Mouse (Mus musculus) ovary, adult 18-20 months (tissue): ENCODE data around the gene Mccc1.

ENCODE experiments used
- DNase-seq: peaks from one replicate; pipeline ENCODE4 v3.0.0; 2022; ENCODE audit warnings: low spot score, mixed read lengths

Gene Mccc1

DNA sequence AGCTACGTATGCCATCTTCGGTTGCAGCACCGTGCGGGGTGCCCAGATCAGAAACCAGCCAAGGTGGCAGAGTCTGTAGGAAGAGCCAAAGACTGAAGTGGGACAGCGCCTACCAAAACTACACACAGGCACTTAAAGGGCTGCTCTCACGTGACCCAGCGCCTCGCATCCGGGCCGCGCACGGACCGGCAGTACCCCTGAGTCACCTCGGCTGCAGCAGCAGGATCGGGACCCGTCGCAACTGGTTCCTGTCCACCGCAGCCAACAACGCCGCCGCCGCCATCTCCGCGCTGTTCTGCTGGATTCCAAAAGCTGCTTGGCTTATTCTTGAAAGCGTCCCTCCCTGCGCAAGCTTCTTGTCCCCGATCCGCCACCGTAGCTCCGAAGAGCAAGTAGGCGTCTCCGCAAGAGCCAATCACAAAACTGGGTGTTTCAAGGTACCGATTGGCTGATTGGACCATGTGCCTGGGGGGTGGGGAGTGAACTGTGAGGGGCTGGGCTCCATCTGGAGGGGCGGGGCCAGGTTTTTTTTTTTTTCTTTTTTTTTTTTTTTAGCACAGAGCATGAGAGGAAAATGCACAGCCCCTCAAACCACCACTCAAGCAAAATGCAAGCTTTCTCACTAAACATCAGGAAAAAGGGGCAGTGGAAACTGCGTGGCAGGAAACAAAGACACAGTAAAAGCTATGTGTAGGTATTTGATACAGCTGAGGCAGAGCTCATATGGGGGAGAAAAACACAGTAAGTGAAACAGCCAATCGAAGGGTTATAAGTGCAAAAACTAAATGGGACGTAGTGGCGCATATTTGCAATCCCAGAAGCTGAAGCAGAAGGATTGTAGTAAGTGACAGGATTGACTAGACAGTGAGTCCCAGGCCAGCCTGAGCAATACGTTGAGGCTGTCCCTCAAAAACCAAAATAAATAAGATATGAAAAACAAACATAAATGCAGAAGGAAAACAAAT, at the start of gene Mccc1:
TSS of gene Mccc1 (minus strand) at position 404 of the 965 bp plus-strand sequence.
- peak; percentile 90 for DNase-seq

DNA sequence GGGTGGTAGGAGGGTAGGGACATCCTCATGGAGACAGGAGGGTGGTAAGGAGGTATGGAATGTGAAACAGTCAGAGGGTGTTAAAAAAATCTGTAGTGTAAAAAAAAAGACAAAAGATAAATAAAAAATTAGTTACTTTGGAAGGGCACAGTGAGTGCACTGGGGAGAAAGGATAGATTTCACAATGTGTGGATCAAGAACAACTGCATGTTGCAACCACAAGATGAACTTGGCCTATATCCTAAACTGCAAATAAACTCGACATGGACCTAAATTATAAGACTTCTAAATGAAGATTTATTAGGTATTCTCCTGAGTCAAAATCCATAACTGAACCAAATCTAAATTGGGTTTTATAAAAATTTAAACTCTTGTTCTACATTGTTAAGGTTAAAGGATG, 48.6 kb upstream of the Mccc1 start:
- no peak for DNase-seq

- DNase-seq: no peak
Measured at GRCm38 (mm10) chr3:36045086-36045485, 44.6 kb upstream of the Mccc1 start.

GRCm38 (mm10) chr3:36044520-36044919, 44.0 kb upstream of the Mccc1 start:
- no peak for DNase-seq

GRCm38 (mm10) chr3:36031740-36032510, 31.4 kb upstream of the Mccc1 start:
- DNase-seq: no peak

DNA sequence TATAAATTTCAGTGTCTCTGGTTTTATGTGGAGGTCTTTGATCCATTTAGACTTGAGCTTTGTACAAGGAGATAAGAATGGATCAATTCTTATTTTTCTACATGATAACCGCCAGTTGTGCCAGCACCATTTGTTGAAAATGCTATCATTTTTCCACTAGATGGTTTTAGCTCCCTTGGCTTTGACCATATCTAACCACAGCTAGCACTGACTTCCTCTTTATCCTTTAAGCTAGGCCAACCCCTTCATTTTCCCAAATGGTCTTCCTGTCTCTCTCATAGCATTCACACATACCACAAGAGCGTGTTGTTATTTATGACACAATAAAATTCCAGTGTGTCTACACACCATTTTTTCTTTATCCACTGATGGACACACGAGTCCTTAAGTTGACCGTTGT, 29.5 kb upstream of the Mccc1 start:
- DNase-seq: no peak

GRCm38 (mm10) chr3:36025732-36026131, 25.3 kb upstream of the Mccc1 start:
- no peak for DNase-seq

GRCm38 (mm10) chr3:36011239-36011638, 10.8 kb upstream of the Mccc1 start:
- no peak for DNase-seq

- no peak for DNase-seq
Measured at GRCm38 (mm10) chr3:36008411-36009154, 8.1 kb upstream of the Mccc1 start.

DNA sequence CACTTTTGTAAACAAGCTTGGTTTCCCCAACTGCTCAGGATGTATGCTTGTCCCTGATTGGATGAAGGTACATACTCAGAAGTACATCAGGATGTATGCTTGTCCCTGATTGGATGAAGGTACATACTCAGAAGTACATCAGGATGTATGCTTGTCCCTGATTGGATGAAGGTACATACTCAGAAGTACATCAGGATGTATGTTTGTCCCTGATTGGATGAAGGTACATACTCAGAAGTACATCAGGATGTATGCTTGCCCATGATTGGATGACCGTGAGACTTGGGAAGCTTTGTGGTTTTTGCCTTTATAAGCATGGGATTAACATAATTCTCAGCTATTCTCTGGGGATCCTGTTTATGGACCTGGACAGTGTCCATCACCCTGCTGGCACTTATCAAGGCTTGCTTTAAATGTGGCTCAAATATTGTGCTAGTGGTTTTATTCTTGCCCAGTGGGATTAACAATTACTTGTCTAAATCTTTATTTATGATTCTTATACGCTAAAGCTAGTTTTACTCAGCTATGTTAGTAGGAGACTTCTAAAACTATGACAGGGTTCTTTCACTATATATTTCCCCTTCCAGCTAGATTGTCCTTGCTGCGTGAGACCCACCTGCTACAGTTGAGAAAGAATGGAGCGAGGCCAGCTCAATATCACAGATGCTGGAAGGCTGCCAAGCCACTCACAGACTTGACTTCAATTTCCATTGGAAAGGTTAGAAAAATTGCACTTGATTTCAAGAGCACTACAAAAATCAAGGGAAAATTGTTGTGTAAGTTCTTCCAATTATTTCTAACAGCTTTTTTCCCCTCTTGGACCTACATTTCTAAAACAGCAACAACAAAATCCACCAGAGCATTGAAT, 3.8 kb upstream of the Mccc1 start:
- no peak for DNase-seq

GRCm38 (mm10) chr3:35994552-35995531, 5.6 kb downstream of the Mccc1 start:
- DNase-seq: no peak

DNA sequence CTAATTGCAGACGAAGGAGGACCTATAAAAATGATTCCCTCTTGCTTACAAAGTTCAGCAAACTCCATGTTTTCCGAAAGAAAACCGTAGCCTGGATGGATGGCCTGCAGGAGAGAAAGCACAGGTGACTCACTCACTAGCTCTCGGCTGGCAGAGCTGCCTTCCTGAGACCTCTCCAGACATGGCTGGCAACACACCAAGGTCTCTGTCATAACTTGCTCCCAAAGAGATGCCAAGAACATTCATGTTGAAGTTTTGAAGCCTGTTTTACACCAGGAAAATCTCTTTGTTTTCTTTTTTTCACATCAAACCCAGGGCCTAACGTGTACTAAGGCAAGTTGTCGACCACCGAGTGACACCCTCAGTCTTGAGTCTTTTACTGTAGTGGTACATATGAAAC, 9.8 kb downstream of the Mccc1 start:
- no peak for DNase-seq

- DNase-seq: no peak
Measured at GRCm38 (mm10) chr3:35988031-35988430, 12.4 kb downstream of the Mccc1 start.

- DNase-seq: no peak
Measured at GRCm38 (mm10) chr3:35986266-35986665, 14.2 kb downstream of the Mccc1 start.

DNA sequence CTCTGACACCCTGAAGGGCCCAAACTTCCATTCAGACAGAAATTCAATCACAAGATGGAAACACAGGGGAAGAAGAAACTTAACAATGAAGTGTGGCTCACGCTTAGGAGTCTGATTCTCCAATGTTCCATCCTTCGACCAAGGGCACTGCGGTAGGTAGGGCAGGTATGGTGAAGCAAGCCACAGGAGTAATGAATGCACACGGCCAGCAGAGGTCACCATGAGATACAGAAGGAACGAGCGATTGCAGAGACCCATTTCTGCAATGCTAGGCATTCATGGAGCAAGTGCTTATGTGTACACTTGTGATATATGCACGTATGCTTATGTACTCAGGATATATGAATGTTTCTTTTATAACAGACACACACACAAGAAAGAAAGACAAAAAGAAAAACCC, 26.9 kb downstream of the Mccc1 start:
- DNase-seq: no peak

GRCm38 (mm10) chr3:35972985-35973384, 27.5 kb downstream of the Mccc1 start:
- DNase-seq: no peak

- no peak for DNase-seq
Measured at GRCm38 (mm10) chr3:35971149-35971548, 29.3 kb downstream of the Mccc1 start.

DNA sequence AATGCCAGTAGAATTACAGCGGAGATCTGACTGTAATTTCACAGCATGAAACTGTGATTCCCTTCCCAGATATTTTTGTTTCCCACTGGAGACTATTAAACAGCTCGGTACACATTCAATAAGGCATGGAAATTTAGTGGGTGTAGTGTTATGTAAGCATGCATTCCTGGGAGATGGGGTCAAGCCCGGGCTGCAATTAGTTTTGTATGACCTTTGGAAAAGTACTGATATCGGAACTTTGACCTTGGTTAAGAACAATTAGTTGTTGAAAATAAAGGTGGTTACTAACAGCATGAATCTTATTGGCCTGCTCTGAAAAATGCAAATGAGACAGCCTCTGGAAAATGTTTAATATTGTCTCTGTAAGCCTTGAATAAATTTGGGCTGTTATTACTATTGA, 30.0 kb downstream of the Mccc1 start:
- DNase-seq: no peak

GRCm38 (mm10) chr3:35967366-35967921, 33.0 kb downstream of the Mccc1 start:
- no peak for DNase-seq

DNA sequence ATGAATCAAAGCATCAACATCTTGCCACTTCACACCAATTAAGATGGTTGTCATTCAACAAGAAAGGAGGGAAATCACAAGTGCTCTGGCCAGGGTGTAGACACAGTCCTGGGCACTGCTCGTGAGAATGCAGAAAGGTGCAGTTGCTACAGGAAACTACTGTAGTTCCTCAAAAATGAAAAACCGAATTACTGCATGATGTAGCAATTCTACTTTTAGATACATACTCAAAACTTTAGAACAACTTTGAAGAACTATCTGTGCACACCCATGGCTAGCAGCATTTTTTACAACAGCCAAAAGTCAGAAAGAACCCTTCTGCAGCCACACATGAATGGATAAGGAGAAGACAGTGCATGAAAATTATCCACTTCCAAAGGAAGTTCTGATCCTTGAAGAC, 34.0 kb downstream of the Mccc1 start:
- no peak for DNase-seq
